Mouse (Mus musculus): ENCODE data around the gene Rbm10.
A peak's percentile ranks its signal among the peaks of the same experiment; 100 is the strongest.

The Rbm10 gene

GRCm38 (mm10) chrX:20617176-20617902, at the start of gene Rbm10, which contains the start of gene Ndufb11:
Gene Rbm10, plus strand, starts transcription at chrX:20617503.
Gene Ndufb11, minus strand, starts transcription at chrX:20617619.
- DNase-seq (ENCODE audit: low spot score): peak; percentile 76

GRCm38 (mm10) chrX:20571024-20571423, 46.3 kb upstream of the Rbm10 start:
- DNase-seq (ENCODE audit: low spot score): peak; percentile 5

GRCm38 (mm10) chrX:20572683-20573082, 44.6 kb upstream of the Rbm10 start:
- no peak for DNase-seq (ENCODE audit: low spot score)

GRCm38 (mm10) chrX:20573927-20574326, 43.4 kb upstream of the Rbm10 start:
- no peak for DNase-seq (ENCODE audit: low spot score)

GRCm38 (mm10) chrX:20587968-20588367, 29.3 kb upstream of the Rbm10 start:
- DNase-seq (ENCODE audit: low spot score): no peak

GRCm38 (mm10) chrX:20608500-20608899, 8.8 kb upstream of the Rbm10 start:
- DNase-seq (ENCODE audit: low spot score): no peak

- no peak for DNase-seq (ENCODE audit: low spot score)
Measured at GRCm38 (mm10) chrX:20616861-20617175, 485 bp upstream of the Rbm10 start.

- DNase-seq (ENCODE audit: low spot score): peak; percentile 23
Measured at GRCm38 (mm10) chrX:20617903-20618399, 648 bp downstream of the Rbm10 start.

- DNase-seq (ENCODE audit: low spot score): no peak
Measured at GRCm38 (mm10) chrX:20638141-20638540, 20.8 kb downstream of the Rbm10 start.

- DNase-seq (ENCODE audit: low spot score): peak; percentile 57
Measured at GRCm38 (mm10) chrX:20644780-20645179, 27.5 kb downstream of the Rbm10 start.

- DNase-seq (ENCODE audit: low spot score): no peak
Measured at GRCm38 (mm10) chrX:20657593-20657992, 40.3 kb downstream of the Rbm10 start.

- DNase-seq (ENCODE audit: low spot score): peak; percentile 79
Measured at GRCm38 (mm10) chrX:20658026-20658652, 40.8 kb downstream of the Rbm10 start, which contains the start of gene Uba1. Gene Uba1, plus strand, starts transcription at chrX:20658326.

GRCm38 (mm10) chrX:20658891-20659406, 41.6 kb downstream of the Rbm10 start:
- DNase-seq (ENCODE audit: low spot score): no peak

GRCm38 (mm10) chrX:20662317-20662715, 45.0 kb downstream of the Rbm10 start:
- DNase-seq (ENCODE audit: low spot score): no peak

- DNase-seq (ENCODE audit: low spot score): peak; percentile 83
Measured at GRCm38 (mm10) chrX:20662716-20663443, 45.6 kb downstream of the Rbm10 start.

GRCm38 (mm10) chrX:20663444-20663790, 46.1 kb downstream of the Rbm10 start:
- DNase-seq (ENCODE audit: low spot score): no peak

- peak; percentile 87 for DNase-seq (ENCODE audit: low spot score)
Measured at GRCm38 (mm10) chrX:20687519-20688067, 70.3 kb downstream of the Rbm10 start, which contains the start of gene Cdk16. Gene Cdk16, plus strand, starts transcription at chrX:20687954.

- peak; percentile 87 for DNase-seq (ENCODE audit: low spot score)
Measured at GRCm38 (mm10) chrX:20688068-20688547, 70.8 kb downstream of the Rbm10 start.

GRCm38 (mm10) chrX:20688615-20689014, 71.3 kb downstream of the Rbm10 start:
- peak; percentile 80 for DNase-seq (ENCODE audit: low spot score)

GRCm38 (mm10) chrX:20691566-20691965, 74.3 kb downstream of the Rbm10 start:
- peak; percentile 49 for DNase-seq (ENCODE audit: low spot score)

- no peak for DNase-seq (ENCODE audit: low spot score)
Measured at GRCm38 (mm10) chrX:20692616-20693015, 75.3 kb downstream of the Rbm10 start.

GRCm38 (mm10) chrX:20695842-20696241, 78.5 kb downstream of the Rbm10 start:
- DNase-seq (ENCODE audit: low spot score): peak; percentile 17
